8 mouse cellular contexts compared by ENCODE assay signal in the genomic region with DNA sequence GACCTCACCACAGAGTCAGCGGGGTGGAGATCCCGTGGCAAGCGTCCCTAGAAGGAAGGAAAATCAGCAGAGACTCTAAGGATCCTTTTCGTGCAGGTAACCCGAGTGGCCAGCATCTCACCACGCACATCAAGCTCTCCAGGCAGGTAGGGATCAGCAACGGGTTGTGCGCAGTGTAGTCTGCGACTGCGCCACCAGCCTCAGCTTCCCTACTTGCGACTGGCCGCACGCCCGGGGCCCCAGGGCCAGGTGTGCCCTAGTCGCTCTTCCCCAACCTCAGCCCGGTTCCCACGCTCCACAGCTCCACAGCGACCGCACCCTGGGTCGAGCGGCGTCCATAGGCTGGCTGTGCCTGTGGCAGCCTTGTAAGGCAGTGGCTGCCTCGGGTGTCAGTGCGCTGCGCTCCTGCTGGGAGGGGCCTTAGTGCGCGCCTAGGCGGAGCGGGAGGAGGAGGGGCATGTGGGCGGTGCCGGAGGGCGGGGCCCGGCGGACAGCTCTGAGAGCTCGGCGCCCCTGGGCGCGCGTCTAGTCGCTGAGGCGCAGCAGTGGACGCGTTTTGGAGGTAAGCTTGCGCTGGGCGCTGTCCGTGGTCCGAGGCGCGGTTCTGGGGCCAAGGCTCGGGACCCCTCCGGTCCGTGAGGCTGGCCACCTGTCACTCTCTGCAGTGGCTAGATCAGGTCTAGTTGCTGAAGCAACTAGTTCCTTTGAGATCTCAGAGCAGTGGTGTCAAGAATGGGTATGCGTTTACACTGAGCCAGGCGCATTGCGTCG. TPM values are rescaled to one million over a fixed set of nuclear protein-coding genes. Genes with fewer than 3 reads are reported as not detected.
A peak's percentile ranks its signal among the peaks of the same experiment; 100 is the strongest.
DNase-seq lines count a peak whose midpoint lies in the region; ATAC-seq and TF ChIP-seq lines count a peak whose summit lies in the region.

Gene Tppp (plus strand): TSS at position 460 of the 771 bp plus-strand sequence.

- H3K4me3 ChIP-seq in layer of hippocampus, adult 2 months = peak within 1 kb of the TSS; percentile 87
- peak within 1 kb of the TSS; percentile 72 for H3K4me3 ChIP-seq in lung, adult 2 months (replicated peaks; ENCODE audit: extremely low read depth, low read depth, low read length)
- peak within 1 kb of the TSS; percentile 75 for H3K4me3 ChIP-seq in neural tube, embryonic 15.5 days (replicated peaks)

- H3K27ac ChIP-seq in layer of hippocampus, adult 2 months = peak within 1 kb of the TSS; percentile 99
- peak within 1 kb of the TSS; percentile 84 for H3K27ac ChIP-seq in neural tube, embryonic 15.5 days (replicated peaks)

- H3K36me3 ChIP-seq in neural tube, embryonic 15.5 days = no peaks in the 10 kb centered on the region

- H3K4me1 ChIP-seq in lung, adult 2 months (ENCODE audit: control insufficient read depth, insufficient read depth, low read length) = no peaks in the 10 kb centered on the region
- peaks cover 21% of the 10 kb centered on the region for H3K4me1 ChIP-seq in neural tube, embryonic 15.5 days

- TF ChIP-seq CTCF in layer of hippocampus, adult 2 months (conservative IDR thresholded peaks at IDR 0.05) = 0 out of 2 replicates have a peak, but pooled peaks have one; percentile 5
- TF ChIP-seq CTCF in lung, adult 2 months (IDR thresholded peaks at IDR 0.05; ENCODE audit: insufficient read depth, low read length) = no peak

- no peaks in the 10 kb centered on the region for H3K9me3 ChIP-seq in neural tube, embryonic 15.5 days (replicated peaks)

- H3K9ac ChIP-seq in neural tube, embryonic 15.5 days (replicated peaks) = peak within 1 kb of the TSS; percentile 68

- peak within 1 kb of the TSS; percentile 91 for H3K4me2 ChIP-seq in neural tube, embryonic 15.5 days

- 1% methylated on average over 56 of the region's 56 CpGs for WGBS in lung, adult 2 months
- under 1% methylated on average over 56 of the region's 56 CpGs for WGBS in neural tube, embryonic 15.5 days

- ATAC-seq in neural tube, embryonic 15.5 days (ENCODE audit: low FRiP score) = peak; percentile 94

- peak; percentile 69; the same call in 1 of the 2 replicates for TF ChIP-seq POLR2A in lung, adult 2 months (IDR thresholded peaks at IDR 0.05; ENCODE audit: borderline replicate concordance, extremely low read depth, low read depth, low read length)

- peaks cover 4% of the 10 kb centered on the region; the same call in 1 of the 2 replicates for H3K27me3 ChIP-seq in neural tube, embryonic 15.5 days (replicated peaks)

- peak; percentile 73 for DNase-seq in MEL-GATA-1-ER (ENCODE audit: extremely low read depth, low read depth)
- DNase-seq in cerebellum, adult 8-10 months = peak; percentile 95
- peak; percentile 80 for DNase-seq in forelimb bud, embryonic 11.5 days (ENCODE audit: low read depth, low spot score)
- peak; percentile 96 for DNase-seq in heart, postnatal 4 days
- DNase-seq in layer of hippocampus, adult 2 months (ENCODE audit: low spot score in 2 of 2) = peak; percentile 95 to 98
- peak; percentile 93 for DNase-seq in lung, adult 2 months
- peak; percentile 92 for DNase-seq in testis, postnatal 10 days (ENCODE audit: low spot score)

RNA-seq across cellular contexts. Expression of gene Tppp, which starts in this region (rescaled TPM):
- 10 to 100 TPM; 11.9 to 13.7 TPM for total RNA-seq in heart, postnatal 4 days (2021)
- total RNA-seq in layer of hippocampus, adult 2 months (2021) = 100 to 1,000 TPM; 267 to 277 TPM
- polyA plus RNA-seq in lung, adult 2 months (2012; rRNA removed) = 13.2 and 13.4 TPM in 2 replicates
- polyA plus RNA-seq in neural tube, embryonic 15.5 days (2015; fragmentation: Nextera tagmentation; extraction: Ambion mirVana) = 11.0 and 12.1 TPM in 2 replicates

Comparison
In these comparisons a context has a peak if more than half of its experiments do, and no peak if none do; other contexts are left out.
1. Peak in every context shown above with its lines: DNase-seq, ATAC-seq, H3K4me3 ChIP-seq and H3K27ac ChIP-seq.
2. RNA of gene Tppp (total RNA-seq): 267 to 277 TPM in layer of hippocampus, adult 2 months; 11.9 to 13.7 TPM in heart, postnatal 4 days; every median in the first group is over 10 times any median in the second.